In genomic region chr4:33645217-33645616, GRCm38 (mm10) we compare ENCODE assay signal across 22 mouse cellular contexts.
DNase-seq lines count a peak whose midpoint lies in the region; ATAC-seq lines count a peak whose summit lies in the region.
"Had no signal": no experiment of that assay in that cellular context is flagged by ENCODE, and none has a peak within 500 bp of the region (broad histone marks: within the 10 kb centered on the region; RNA-seq: fewer than 3 reads in every experiment).

No protein-coding gene starts in this region.

- H3K9me3 ChIP-seq in heart, embryonic 12.5 days (replicated peaks): no peaks in the 10 kb centered on the region
- no peaks in the 10 kb centered on the region for H3K9me3 ChIP-seq in forebrain, embryonic 11.5 days (ENCODE audit: control insufficient read depth, low read length)
- H3K9me3 ChIP-seq: G1E had no signal

- DNase-seq in frontal cortex, postnatal 36 days (ENCODE audit: low spot score in 2 of 2): no peak
- peak; percentile 62 for DNase-seq in heart, adult 11 months
- DNase-seq in brain, adult 2 months (ENCODE audit: low read depth, low spot score): peak; percentile 38
- no peak for DNase-seq in forebrain, embryonic 11.5 days (ENCODE audit: low spot score)
- DNase-seq: adrenal gland, adult 2 months; adrenal gland, adult 8-10 months; adrenal gland, postnatal 10 days; adrenal gland, postnatal 14 days; adrenal gland, postnatal 25 days; adrenal gland, postnatal 36 days; B cell, adult 2 months; cerebellum, adult 11 months; cerebellum, adult 11-12 months; cerebellum, adult 18-20 months; cerebellum, adult 2 months had no signal

- 77% methylated on average over 2 of the region's 2 CpGs for WGBS in heart, embryonic 12.5 days
- 88% methylated on average over 2 of the region's 2 CpGs for WGBS in forebrain, embryonic 11.5 days

- no peak overlapping the region for H3K9ac ChIP-seq in heart, embryonic 12.5 days
- no peak overlapping the region for H3K9ac ChIP-seq in forebrain, embryonic 11.5 days (ENCODE audit: low read length)

- no peak overlapping the region for H3K4me2 ChIP-seq in heart, embryonic 12.5 days
- no peak overlapping the region for H3K4me2 ChIP-seq in forebrain, embryonic 11.5 days (ENCODE audit: low read depth, low read length, severe bottlenecking)

- no peak overlapping the region for H3K27ac ChIP-seq in heart, embryonic 12.5 days (ENCODE audit: poor library complexity, severe bottlenecking)
- H3K27ac ChIP-seq in forebrain, embryonic 11.5 days (ENCODE audit: low read depth, low read length): no peak overlapping the region

- no peaks in the 10 kb centered on the region for H3K36me3 ChIP-seq in heart, embryonic 12.5 days
- no peaks in the 10 kb centered on the region for H3K36me3 ChIP-seq in forebrain, embryonic 11.5 days (ENCODE audit: control insufficient read depth, insufficient read depth, low read length)
- H3K36me3 ChIP-seq: G1E had no signal

- H3K27me3 ChIP-seq in heart, embryonic 12.5 days (replicated peaks): no peaks in the 10 kb centered on the region
- no peaks in the 10 kb centered on the region for H3K27me3 ChIP-seq in forebrain, embryonic 11.5 days (ENCODE audit: control insufficient read depth, insufficient read depth, low read length)
- H3K27me3 ChIP-seq: CH12.LX, Patski had no signal

- ATAC-seq in frontal cortex, adult (ENCODE audit: low TSS enrichment): peak; percentile 95
- no peak for ATAC-seq in heart, embryonic 12.5 days (ENCODE audit: insufficient number of reproducible peaks, low FRiP score)
- no peak for ATAC-seq in forebrain, embryonic 11.5 days (replicated peaks; ENCODE audit: low FRiP score)
- ATAC-seq: activated CD4-positive, CD25-positive, alpha-beta regulatory T cell, adult 4 months; CD4-positive, CD25-positive, alpha-beta regulatory T cell, adult 4 months; Patski had no signal

- H3K4me3 ChIP-seq in heart, embryonic 12.5 days: no peak overlapping the region
- no peak overlapping the region for H3K4me3 ChIP-seq in forebrain, embryonic 11.5 days (ENCODE audit: low read depth, low read length)

- peaks cover 7% of the 10 kb centered on the region; the same call in 1 of the 2 replicates for H3K4me1 ChIP-seq in heart, embryonic 12.5 days (replicated peaks)
- H3K4me1 ChIP-seq in forebrain, embryonic 11.5 days (replicated peaks; ENCODE audit: control insufficient read depth, insufficient read depth, low read length): no peaks in the 10 kb centered on the region

Comparison
In these comparisons a context has a peak if more than half of its experiments do, and no peak if none do; other contexts are left out.
1. DNase-seq: peak in heart, adult 11 months (single experiment) and brain, adult 2 months (single experiment); none in frontal cortex, postnatal 36 days (0 of 2) and forebrain, embryonic 11.5 days (single experiment).